Mouse (Mus musculus): ENCODE measurements around the gene Stoml1.

Stoml1 gene

GRCm38 (mm10) chr9:58274101-58274604 is 21.2 kb downstream of the Stoml1 start:
- DNase-seq: no peak

GRCm38 (mm10) chr9:58274626-58275025 is 21.7 kb downstream of the Stoml1 start:
- DNase-seq: no peak

- DNase-seq: peak; percentile 49
These were observed 22.3 kb downstream of the Stoml1 start for GRCm38 (mm10) chr9:58275115-58275774.

GRCm38 (mm10) chr9:58275797-58276196 is 22.8 kb downstream of the Stoml1 start:
- DNase-seq: no peak

DNA sequence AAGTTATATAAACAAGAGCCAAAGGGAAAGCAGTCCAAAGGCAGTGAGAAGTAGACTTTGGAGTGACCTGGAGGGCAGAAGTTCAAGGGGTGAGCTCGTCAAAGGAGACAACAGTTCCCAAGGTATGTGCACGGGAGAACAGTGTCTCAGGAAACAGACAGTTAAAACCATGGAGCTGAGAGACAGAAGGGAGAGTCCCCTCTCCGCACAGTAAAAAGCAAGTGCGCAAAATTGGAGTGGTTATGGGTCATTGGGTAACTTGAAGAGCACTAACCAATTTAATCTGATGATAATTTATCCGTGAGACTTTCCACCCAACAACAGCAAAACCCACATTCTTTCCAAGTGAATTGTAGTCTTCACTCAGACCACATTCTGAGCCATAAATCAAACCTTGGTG is 23.4 kb downstream of the Stoml1 start:
- DNase-seq: no peak

DNA sequence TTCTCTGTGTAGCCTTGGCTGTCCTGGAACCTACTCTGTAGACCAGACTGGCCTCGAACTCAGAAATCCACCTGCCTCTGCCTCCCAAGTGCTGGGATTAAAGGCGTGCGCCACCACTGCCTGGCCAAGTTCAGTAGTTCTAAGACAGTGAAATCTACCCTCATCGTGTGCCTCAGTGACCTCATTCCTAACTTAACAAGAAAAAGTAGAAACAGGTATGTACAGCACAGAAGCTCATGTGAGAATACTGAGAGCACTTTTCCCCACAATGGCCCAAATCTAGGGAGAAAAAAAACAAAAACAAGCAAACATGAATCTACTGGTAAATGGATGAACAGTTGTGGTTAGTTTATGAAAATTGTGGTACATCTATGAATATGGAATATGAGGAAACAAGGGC is 25.3 kb downstream of the Stoml1 start:
- DNase-seq: no peak

GRCm38 (mm10) chr9:58278821-58279723 is 26.1 kb downstream of the Stoml1 start:
- no peak for DNase-seq

GRCm38 (mm10) chr9:58279780-58280179 is 26.8 kb downstream of the Stoml1 start:
- DNase-seq: no peak

GRCm38 (mm10) chr9:58280259-58281109 is 27.5 kb downstream of the Stoml1 start:
- DNase-seq: peak; percentile 92

DNA sequence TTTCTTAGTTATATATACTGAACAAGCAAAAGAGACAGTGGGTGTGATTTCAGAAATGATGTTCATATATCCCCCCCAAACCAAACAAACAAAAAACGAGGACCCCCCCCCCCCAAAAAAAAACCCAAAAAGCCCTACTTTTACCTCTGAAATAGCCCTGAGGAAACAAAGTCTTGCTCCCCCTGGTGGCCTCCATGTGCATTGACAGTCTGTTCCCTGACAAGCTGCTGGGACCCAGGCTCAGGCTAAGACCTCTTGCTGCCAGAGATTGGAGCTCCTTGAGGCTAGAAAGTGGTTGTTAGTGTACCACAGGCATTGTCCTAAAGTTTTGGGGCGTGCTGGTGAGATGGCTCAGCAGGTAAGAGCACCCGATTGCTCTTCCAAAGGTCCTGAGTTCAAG is 28.6 kb downstream of the Stoml1 start:
- DNase-seq: peak; percentile 54

DNA sequence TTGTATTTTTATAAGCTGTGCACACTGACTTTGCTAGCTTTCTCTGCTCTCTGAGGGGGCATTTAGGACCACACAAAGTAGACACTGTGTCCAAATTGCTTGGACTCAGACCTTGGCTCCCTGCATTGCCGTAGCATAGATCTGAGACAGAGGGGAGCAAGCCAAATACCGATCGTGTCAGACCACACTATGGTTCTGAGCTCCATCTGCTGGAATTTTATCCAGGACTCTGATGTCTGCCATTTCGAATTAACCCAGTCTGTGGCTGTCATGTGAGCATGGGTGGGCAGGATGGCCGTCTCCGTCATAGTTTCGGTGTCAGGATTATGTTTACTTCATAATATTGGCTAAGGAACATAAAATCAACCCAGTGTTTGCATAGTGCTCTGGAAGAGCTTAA is 30.5 kb downstream of the Stoml1 start:
- DNase-seq: no peak

GRCm38 (mm10) chr9:58289090-58289489 is 36.1 kb downstream of the Stoml1 start:
- no peak for DNase-seq

DNA sequence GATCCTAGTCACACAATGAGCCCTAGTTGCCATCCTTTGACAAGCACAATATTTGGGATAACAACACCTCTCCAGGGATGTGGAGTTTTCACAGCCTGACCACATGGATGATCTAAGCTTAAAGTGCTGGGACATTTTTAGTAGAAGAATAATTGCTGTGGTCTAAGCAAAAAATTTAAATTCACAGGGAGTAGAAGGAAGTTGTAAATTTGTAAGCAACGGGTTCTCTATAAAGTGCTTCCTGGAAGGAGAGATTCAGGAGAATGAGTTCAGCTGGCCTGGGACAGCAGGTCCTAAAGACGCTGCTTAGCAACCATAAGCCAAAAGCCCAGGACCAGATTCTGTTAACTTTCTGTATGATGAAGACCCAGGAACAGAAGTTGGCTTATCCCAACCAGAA is 36.9 kb downstream of the Stoml1 start:
- no peak for DNase-seq

GRCm38 (mm10) chr9:58294527-58294926 is 41.6 kb downstream of the Stoml1 start:
- no peak for DNase-seq

DNA sequence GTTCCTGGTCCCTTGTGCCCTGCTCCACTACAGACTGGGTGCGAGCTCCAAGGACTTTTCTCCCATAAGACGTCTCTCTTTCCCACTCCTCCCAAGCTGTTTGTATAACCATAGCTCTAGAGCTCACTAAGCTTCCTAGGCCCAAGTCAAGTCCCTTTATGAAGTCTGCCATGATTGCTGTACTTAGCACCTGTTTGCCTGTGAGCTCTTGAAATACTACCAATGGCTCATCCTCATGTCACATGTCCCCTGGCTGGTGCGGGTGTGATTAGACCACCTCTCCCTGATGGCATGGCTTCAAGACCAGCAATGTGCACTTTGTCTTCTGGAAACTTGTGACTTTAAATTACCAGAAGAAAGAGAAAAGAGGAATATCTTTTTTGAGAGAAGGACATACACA is 42.4 kb downstream of the Stoml1 start:
- DNase-seq: no peak

GRCm38 (mm10) chr9:58295766-58296361 is 42.9 kb downstream of the Stoml1 start:
- DNase-seq: peak; percentile 66

- DNase-seq: no peak
These were observed 44.1 kb downstream of the Stoml1 start for GRCm38 (mm10) chr9:58297065-58297464.

- no peak for DNase-seq
These were observed 45.1 kb downstream of the Stoml1 start for GRCm38 (mm10) chr9:58297961-58298477.

DNA sequence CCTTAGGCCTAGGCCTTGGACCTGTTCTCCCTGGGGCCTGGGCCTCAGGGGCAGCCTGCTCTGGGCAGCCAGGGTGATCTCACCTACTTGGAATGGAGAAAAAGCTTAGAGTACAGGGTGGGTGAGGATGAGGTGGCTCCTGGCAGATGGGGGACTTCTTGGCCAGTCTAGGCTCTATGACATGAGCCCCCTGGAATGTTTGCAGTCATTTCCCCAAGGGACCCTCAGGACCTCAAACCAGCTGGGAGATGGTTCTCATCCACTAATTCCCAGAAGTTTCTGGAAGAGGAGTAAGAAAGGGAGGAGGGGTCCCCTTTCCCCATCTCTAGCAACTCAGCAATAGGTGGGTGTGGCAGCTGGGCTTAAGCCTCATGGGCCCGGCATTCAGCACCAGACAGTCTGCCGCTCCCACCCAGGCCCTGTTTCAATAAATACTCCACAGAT is 46.4 kb downstream of the Stoml1 start:
- no peak for DNase-seq

DNA sequence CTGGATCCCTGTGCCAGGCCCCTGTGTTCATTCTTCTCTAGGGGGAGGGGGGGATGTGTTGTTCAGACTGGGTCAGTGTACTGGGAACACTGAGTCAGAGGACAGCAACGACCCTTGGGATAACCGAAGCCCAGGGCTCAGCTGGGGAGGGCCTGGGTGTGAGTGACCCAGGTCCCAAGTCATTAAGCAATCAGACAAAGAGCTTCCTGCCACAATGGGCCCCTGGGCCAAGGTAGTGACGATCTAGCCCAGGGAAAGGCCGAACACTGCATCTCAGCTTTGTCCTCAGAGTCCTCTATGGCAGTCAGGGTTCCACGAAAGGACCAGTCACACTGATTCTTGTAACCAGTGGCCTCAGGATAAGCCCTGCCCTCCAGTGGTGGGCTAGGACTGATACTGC is 50.2 kb downstream of the Stoml1 start:
- no peak for DNase-seq

- peak; percentile 23 for DNase-seq
These were observed 50.8 kb downstream of the Stoml1 start for GRCm38 (mm10) chr9:58303599-58304271.

GRCm38 (mm10) chr9:58305686-58306085 is 52.7 kb downstream of the Stoml1 start:
- peak; percentile 59 for DNase-seq

Data from embryo, embryonic 11 days (tissue).